In the genomic region with DNA sequence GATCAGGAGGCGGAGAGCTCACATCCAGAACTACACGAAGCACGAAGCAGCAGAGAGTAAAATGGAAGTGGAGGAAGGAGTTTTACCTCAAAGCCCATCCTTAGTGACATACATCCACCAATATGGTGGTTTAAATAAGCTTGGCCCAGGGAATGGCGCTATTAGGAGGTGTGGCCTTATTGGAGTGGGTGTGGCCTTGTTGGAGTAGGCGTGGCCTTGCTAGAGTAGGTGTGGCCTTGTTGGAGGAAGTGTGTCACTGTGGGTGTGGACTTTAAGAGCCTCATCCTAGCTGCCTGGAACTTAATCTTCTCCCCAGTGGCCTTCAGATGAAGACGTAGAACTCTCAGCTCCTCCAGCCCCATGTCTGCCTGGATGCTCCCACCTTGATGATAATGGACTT, we compare ENCODE assay signal across 10 mouse cellular contexts.
"Had no signal": no experiment of that assay in that cellular context is flagged by ENCODE, and none has a peak within 500 bp of the region (broad histone marks: within the 10 kb centered on the region; RNA-seq: fewer than 3 reads in every experiment).

No protein-coding gene starts in this region.

- DNase-seq: kidney, adult 9 months; kidney, postnatal 14 days; kidney, postnatal 4 days; left cerebral cortex, postnatal 4 days; lung, adult 18-20 months; lung, postnatal 10 days; lung, postnatal 36 days; retina, postnatal 1 day; thymus, adult 18-20 months; thymus, postnatal 36 days had no signal
